Mouse (Mus musculus) CH12.LX (cell line): ENCODE measurements around the gene Cr2. TPM values are rescaled to one million over a fixed set of nuclear protein-coding genes. Genes with fewer than 3 reads are reported as not detected.
A peak's percentile ranks its signal among the peaks of the same experiment; 100 is the strongest.

Experiments used
- DNase-seq: peaks from one replicate; pipeline ENCODE4 v3.0.0-alpha.2; 2013; ENCODE audit errors: extremely low read depth
- H3K27ac ChIP-seq: 2 replicates; pipeline ENCODE4 v1.5.1; 2012; ENCODE audit warnings: low read depth, mild to moderate bottlenecking, control low read depth, moderate library complexity; ENCODE audit not compliant: insufficient read depth
- H3K27me3 ChIP-seq: replicated peaks from 2 replicates; pipeline ENCODE3; 2012; ENCODE audit warnings: inconsistent platforms
- H3K36me3 ChIP-seq, 2 experiments: replicated peaks in 1 of 2; 2 replicates each; pipeline versions ENCODE3 to v1.6.1; 2012; ENCODE audit warnings: inconsistent platforms in 1 of 2, low read length in 1 of 2, mild to moderate bottlenecking in 1 of 2, mixed read lengths in 1 of 2, moderate library complexity in 1 of 2; ENCODE audit not compliant: control insufficient read depth in 1 of 2, insufficient read depth in 1 of 2
- H3K4me1 ChIP-seq, 2 experiments: 2 replicates each; pipeline ENCODE4 v1.6.1; 2012; ENCODE audit warnings: inconsistent platforms in 1 of 2, moderate library complexity in 1 of 2; ENCODE audit not compliant: insufficient read depth in 2 of 2, control insufficient read depth in 1 of 2
- H3K4me2 ChIP-seq: 2 replicates; pipeline ENCODE4 v1.6.1; 2012; ENCODE audit warnings: low read depth, mild to moderate bottlenecking, control low read depth; ENCODE audit not compliant: poor library complexity, insufficient read depth, severe bottlenecking
- H3K4me3 ChIP-seq, 3 experiments: fragments of 150-350 bp in 1 of 3; sonication (generic) in 1 of 3; replicated peaks in 1 of 3; 2 replicates each; pipeline versions ENCODE3 to v1.5.1; 2011 to 2012; ENCODE audit warnings: low read depth in 2 of 3, low read length in 2 of 3, mild to moderate bottlenecking in 2 of 3, moderate library complexity in 2 of 3, control low read depth in 1 of 3, improper control_type of control experiment in 1 of 3, inconsistent platforms in 1 of 3, mixed read lengths in 1 of 3; ENCODE audit not compliant: poor library complexity in 1 of 3
- H3K79me2 ChIP-seq: replicated peaks from 2 replicates; pipeline ENCODE4 v1.6.1; 2012; ENCODE audit warnings: mild to moderate bottlenecking, moderate library complexity; ENCODE audit not compliant: control insufficient read depth, poor library complexity, insufficient read depth, severe bottlenecking; ENCODE audit errors: extremely low read depth
- H3K9ac ChIP-seq: 2 replicates; pipeline ENCODE4 v1.6.1; 2012; ENCODE audit warnings: low read depth, mild to moderate bottlenecking, control low read depth, moderate library complexity; ENCODE audit not compliant: insufficient read depth
- H3K9me3 ChIP-seq: replicated peaks from 2 replicates; pipeline ENCODE3; 2012; ENCODE audit warnings: low read length, inconsistent platforms, mixed read lengths
- ELF1 ChIP-seq: IDR thresholded peaks from 2 replicates; pipeline ENCODE4 v1.6.1; 2014; ENCODE audit warnings: low read depth, mild to moderate bottlenecking, inconsistent platforms, low read length, improper control_type of control experiment
- KAT2A ChIP-seq: IDR thresholded peaks from 2 replicates; pipeline ENCODE4 v1.6.1; 2012; ENCODE audit warnings: low read length, improper control_type of control experiment, inconsistent platforms; ENCODE audit not compliant: insufficient replicate concordance
- MAFK ChIP-seq: IDR thresholded peaks from 2 replicates; pipeline ENCODE4 v1.6.1; 2011; ENCODE audit warnings: low read length, improper control_type of control experiment; ENCODE audit not compliant: insufficient replicate concordance
- MAX ChIP-seq: IDR thresholded peaks from 2 replicates; pipeline ENCODE4 v1.6.1; 2011; ENCODE audit warnings: low read length, improper control_type of control experiment
- POLR2A ChIP-seq: IDR thresholded peaks from 2 replicates; pipeline ENCODE4 v1.6.1; 2011; ENCODE audit warnings: low read depth, mild to moderate bottlenecking, improper control_type of control experiment, low read length
- POLR2AphosphoS2 ChIP-seq: IDR thresholded peaks from 2 replicates; pipeline ENCODE4 v1.6.1; 2011; ENCODE audit warnings: low read depth, low read length, improper control_type of control experiment
- RCOR1 ChIP-seq: conservative IDR thresholded peaks from 2 replicates; pipeline ENCODE4 v1.6.1; 2012; ENCODE audit warnings: low read depth, mild to moderate bottlenecking, inconsistent platforms, low read length, improper control_type of control experiment
- TCF12 ChIP-seq: IDR thresholded peaks from 2 replicates; pipeline ENCODE4 v1.6.1; 2014; ENCODE audit warnings: low read depth, mild to moderate bottlenecking, inconsistent platforms, low read length, improper control_type of control experiment
- ZMIZ1 ChIP-seq: IDR thresholded peaks from 2 replicates; pipeline ENCODE4 v1.6.1; 2012; ENCODE audit warnings: low read depth, mild to moderate bottlenecking, inconsistent platforms, low read length, improper control_type of control experiment
- dilution Hi-C: fragments of 300-500 bp; cut with MboI; formaldehyde crosslinking; loops from 2 replicates; pipeline ENCODE4 v1.14.3; 2020; ENCODE audit warnings: low sequenced_read_pairs; ENCODE audit not compliant: extremely low pct_unique_long_range_greater_than_20kb, extremely low pct_ligation_motif_present
- in situ Hi-C: fragments of 300-500 bp; cut with MboI; formaldehyde crosslinking; loops from 3 replicates; pipeline ENCODE4 v1.14.3; 2019; ENCODE audit warnings: low sequenced_read_pairs, low pct_ligation_motif_present, low pct_unique_long_range_greater_than_20kb, mixed read lengths
- polyA plus RNA-seq: library from polyadenylated mRNA; unstranded; fragments of >175 nt; gene quantifications from 2 replicates; pipeline ENCODE4 v1.2.1, GENCODE M21; 2012; ENCODE audit warnings: low read depth; ENCODE audit not compliant: insufficient read length
- total RNA-seq, 2 experiments: library from RNA; depleted of rRNA; stranded (reverse); fragments of 300-350 nt in 1 of 2; fragments of >200 nt in 1 of 2; gene quantifications; 2 replicates each; pipeline ENCODE4 v1.2.3; 2012 to 2014

Cr2 gene
- total and polyA plus RNA-seq, 3 experiments, result 0.08 to 3.0 (median 0.62) TPM

DNA sequence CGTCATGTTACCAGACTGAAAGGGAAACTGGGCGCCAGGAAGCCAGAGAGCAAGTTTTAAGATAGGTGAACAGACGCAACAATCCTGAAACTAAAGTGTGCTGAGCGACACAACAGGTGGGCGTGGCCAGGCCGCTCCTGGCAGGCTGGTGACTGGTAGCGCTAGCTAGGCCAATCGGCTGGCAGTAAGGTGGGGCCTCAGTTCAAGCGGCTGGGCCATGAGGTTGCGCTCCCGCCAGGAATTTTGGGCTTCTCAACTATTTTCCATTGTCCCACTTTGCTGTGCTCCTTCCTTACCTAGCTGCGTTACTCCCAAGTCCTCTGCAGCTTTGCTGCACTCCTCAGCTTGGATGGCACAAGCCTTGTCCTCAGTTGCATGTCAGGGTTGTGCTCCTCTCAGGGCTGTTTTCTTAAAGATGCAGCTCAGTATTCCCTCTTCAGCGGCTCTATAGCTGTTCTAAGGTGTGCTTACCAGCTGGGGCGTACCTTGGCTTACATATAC lies 84.2 kb downstream of the Cr2 start, which contains the start of gene Cd46:
Gene Cd46, minus strand, starts transcription at position 30 of the 501 bp plus-strand sequence.
- dilution Hi-C loops (no loop called here), in situ Hi-C loops (no loop called here)
- TF ChIP-seq POLR2A (0 out of 2 replicates have a peak, but pooled peaks have one; percentile 37), MAX (0 out of 2 replicates have a peak, but pooled peaks have one; percentile 31), ZMIZ1 (no peak), POLR2AphosphoS2 (peak; percentile 44; the same call in 1 of the 2 replicates)
- no peaks in the 10 kb centered on the region for H3K9me3 ChIP-seq
- no peaks in the 10 kb centered on the region for H3K27me3 ChIP-seq
- peaks cover 0 to 3% of the 10 kb centered on the region in 2 experiments; a peak in 1 of 4 replicates for H3K4me1 ChIP-seq
- H3K9ac ChIP-seq, result peak within 1 kb of the TSS; percentile 64
- peaks cover 4 to 37% of the 10 kb centered on the region in 2 experiments for H3K36me3 ChIP-seq
- H3K4me2 ChIP-seq, result peak within 1 kb of the TSS; percentile 66; the same call in 1 of the 2 replicates
- H3K4me3 ChIP-seq, result peak within 1 kb of the TSS; percentile 28 to 65 (median 39)
- H3K79me2 ChIP-seq, result no peaks in the 10 kb centered on the region
- H3K27ac ChIP-seq, result no peak within 1 kb of the TSS
- peak; percentile 37 for DNase-seq

GRCm38 (mm10) chr1:195091699-195092219 lies 84.8 kb downstream of the Cr2 start:
- Histone ChIP-seq H3K79me2 (no peaks in the 10 kb centered on the region), H3K4me1 (peaks cover 0 to 3% of the 10 kb centered on the region in 2 experiments; a peak in 1 of 4 replicates), H3K9me3 (no peaks in the 10 kb centered on the region), H3K4me3 (peak overlapping the region; percentile 28 to 65 (median 39)), H3K27ac (no peak overlapping the region), H3K36me3 (peaks cover 4 to 34% of the 10 kb centered on the region in 2 experiments), H3K27me3 (no peaks in the 10 kb centered on the region), H3K4me2 (peak overlapping the region; percentile 55; the same call in 1 of the 2 replicates), H3K9ac (peak overlapping the region; percentile 64)
- in situ Hi-C loops, result no loop called here
- dilution Hi-C loops, result no loop called here
- no peak for TF ChIP-seq POLR2A
- TF ChIP-seq ELF1, result 0 out of 2 replicates have a peak, but pooled peaks have one; percentile 11
- no peak for TF ChIP-seq KAT2A
- TF ChIP-seq MAFK, result no peak
- no peak for TF ChIP-seq TCF12
- TF ChIP-seq RCOR1, result no peak
- TF ChIP-seq ZMIZ1, result no peak
- DNase-seq, result no peak

Other genes with a start within 250 kb of the Cr2 start
- not detected in 2 replicates for gene Cd34, start 237.9 kb downstream of the Cr2 start, total RNA-seq (2012; rRNA removed)
- not detected in 2 replicates for gene Cd34, start 237.9 kb downstream of the Cr2 start, total RNA-seq (2014; rRNA removed)
- gene Cd34, start 237.9 kb downstream of the Cr2 start, polyA plus RNA-seq, result not detected in 2 replicates
- 0.25 and 0.38 TPM in 2 replicates for gene Cd46, start 84.5 kb downstream of the Cr2 start, total RNA-seq (2012; rRNA removed)
- gene Cd46, start 84.5 kb downstream of the Cr2 start, total RNA-seq (2014; rRNA removed), result 1.5 and 1.8 TPM in 2 replicates
- gene Cd46, start 84.5 kb downstream of the Cr2 start, polyA plus RNA-seq, result 1.3 and 1.4 TPM in 2 replicates
- 84.6 and 89.9 TPM in 2 replicates for gene Cr1l, start 45.1 kb downstream of the Cr2 start, total RNA-seq (2012; rRNA removed)
- 134 and 153 TPM in 2 replicates for gene Cr1l, start 45.1 kb downstream of the Cr2 start, total RNA-seq (2014; rRNA removed)
- gene Cr1l, start 45.1 kb downstream of the Cr2 start, polyA plus RNA-seq, result 76.1 and 76.4 TPM in 2 replicates